10 mouse cellular contexts compared by ENCODE assay signal in the genomic region with DNA sequence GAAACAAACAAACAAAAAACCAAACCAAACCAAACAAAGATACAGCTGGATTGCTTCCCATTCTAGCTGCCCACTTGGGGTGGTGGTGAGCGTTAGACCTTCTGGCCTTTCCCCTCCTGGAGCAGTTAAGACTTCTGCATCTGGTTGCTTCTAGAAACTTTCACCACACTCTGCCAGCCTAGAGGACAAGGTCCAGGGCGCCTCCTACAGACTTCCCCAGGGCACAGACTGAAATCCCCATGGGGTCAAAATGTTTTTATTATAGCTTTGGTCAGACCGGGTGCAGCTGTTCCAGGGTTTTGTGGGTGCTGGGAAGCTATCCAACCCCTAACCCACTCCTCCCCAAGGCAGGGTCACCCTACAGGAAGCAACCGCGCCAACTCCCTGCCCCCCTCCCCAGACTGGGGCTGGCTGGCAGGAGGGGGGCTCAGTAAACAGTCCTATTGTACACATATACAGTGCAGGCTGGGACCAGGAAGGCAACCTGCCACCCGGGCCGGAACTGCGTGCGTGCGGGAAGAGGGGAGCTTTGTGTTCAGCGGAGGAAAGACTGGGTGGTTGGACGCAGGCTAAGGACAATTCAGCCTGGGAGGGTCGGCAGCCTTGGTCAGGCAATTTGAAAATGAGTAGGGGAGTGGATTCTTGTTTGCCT. TPM values are rescaled to one million over a fixed set of nuclear protein-coding genes. Genes with fewer than 3 reads are reported as not detected.
DNase-seq lines count a peak whose midpoint lies in the region; ATAC-seq and TF ChIP-seq lines count a peak whose summit lies in the region.
"Had no signal": no experiment of that assay in that cellular context is flagged by ENCODE, and none has a peak within 500 bp of the region (broad histone marks: within the 10 kb centered on the region; RNA-seq: fewer than 3 reads in every experiment).

No protein-coding gene starts in this region.

- no peak for TF ChIP-seq CTCF in lung, adult 2 months (IDR thresholded peaks at IDR 0.05; ENCODE audit: insufficient read depth, low read length)

- H3K27ac ChIP-seq in intestine, embryonic 15.5 days, result no peak overlapping the region
- no peak overlapping the region for H3K27ac ChIP-seq in neural tube, embryonic 13.5 days (replicated peaks)
- H3K27ac ChIP-seq: embryonic facial prominence, embryonic 12.5 days had no signal

- 0 out of 2 replicates have a peak overlapping the region, but pooled peaks have one; percentile 7 for H3K4me2 ChIP-seq in intestine, embryonic 15.5 days (replicated peaks)
- H3K4me2 ChIP-seq in neural tube, embryonic 13.5 days, result peak overlapping the region; percentile 13; the same call in 1 of the 2 replicates
- H3K4me2 ChIP-seq: embryonic facial prominence, embryonic 12.5 days had no signal

- H3K9me3 ChIP-seq in intestine, embryonic 15.5 days, result no peaks in the 10 kb centered on the region
- H3K9me3 ChIP-seq in neural tube, embryonic 13.5 days, result no peaks in the 10 kb centered on the region
- H3K9me3 ChIP-seq: embryonic facial prominence, embryonic 12.5 days had no signal

- no peaks in the 10 kb centered on the region for H3K4me1 ChIP-seq in lung, adult 2 months (ENCODE audit: control insufficient read depth, insufficient read depth, low read length)
- peaks cover 16% of the 10 kb centered on the region; the same call in 1 of the 2 replicates for H3K4me1 ChIP-seq in intestine, embryonic 15.5 days (replicated peaks)
- peaks cover 46% of the 10 kb centered on the region for H3K4me1 ChIP-seq in neural tube, embryonic 13.5 days (replicated peaks)

- peak; percentile 79 for DNase-seq in heart, adult 11 months
- no peak for DNase-seq in heart, postnatal 25 days (ENCODE audit: low spot score)
- peak; percentile 33 to 50 for DNase-seq in lung, postnatal 4 days
- no peak for DNase-seq in lung, adult 2 months
- DNase-seq in gastrocnemius, adult 18-20 months (ENCODE audit: low spot score), result no peak

- H3K27me3 ChIP-seq in intestine, embryonic 15.5 days (replicated peaks), result peaks cover 22% of the 10 kb centered on the region
- peaks cover 86% of the 10 kb centered on the region for H3K27me3 ChIP-seq in neural tube, embryonic 13.5 days

- no peaks in the 10 kb centered on the region for H3K36me3 ChIP-seq in intestine, embryonic 15.5 days
- no peaks in the 10 kb centered on the region for H3K36me3 ChIP-seq in neural tube, embryonic 13.5 days
- H3K36me3 ChIP-seq: embryonic facial prominence, embryonic 12.5 days had no signal

- ATAC-seq in intestine, embryonic 15.5 days, result peak; percentile 47; the same call in 1 of the 2 replicates
- no peak for ATAC-seq in neural tube, embryonic 13.5 days (ENCODE audit: low read depth)
- no peak for ATAC-seq in inflammation-experienced regulatory T-cells, adult 6 months

- H3K9ac ChIP-seq in intestine, embryonic 15.5 days, result no peak overlapping the region
- no peak overlapping the region for H3K9ac ChIP-seq in neural tube, embryonic 13.5 days
- H3K9ac ChIP-seq: embryonic facial prominence, embryonic 12.5 days had no signal

- intact Hi-C loops in heart, postnatal 25 days (cut with DNase I), result loop anchor here (5.0 kb wide), 1 partner anchor 33 kb away; no protein-coding TSS in a partner anchor

- TF ChIP-seq POLR2A in lung, adult 2 months (IDR thresholded peaks at IDR 0.05; ENCODE audit: borderline replicate concordance, extremely low read depth, low read depth, low read length), result no peak

- no peak overlapping the region for H3K4me3 ChIP-seq in lung, adult 2 months (replicated peaks; ENCODE audit: extremely low read depth, low read depth, low read length)
- no peak overlapping the region for H3K4me3 ChIP-seq in intestine, embryonic 15.5 days (replicated peaks)
- no peak overlapping the region for H3K4me3 ChIP-seq in neural tube, embryonic 13.5 days
- H3K4me3 ChIP-seq: embryonic facial prominence, embryonic 12.5 days had no signal

- 16% methylated on average over 13 of the region's 13 CpGs for WGBS in lung, adult 2 months
- WGBS in intestine, embryonic 15.5 days, result 22% methylated on average over 13 of the region's 13 CpGs
- WGBS in neural tube, embryonic 13.5 days, result 35% methylated on average over 13 of the region's 13 CpGs

RNA-seq across cellular contexts. Expression of a gene that starts 7.3 kb away (rescaled TPM):
- total RNA-seq in heart, postnatal 25 days (2021), result not detected
- 0.22 TPM in 2 replicates for polyA plus RNA-seq in lung, adult 2 months (2012; rRNA removed)
- polyA plus RNA-seq in intestine, embryonic 15.5 days (2015; fragmentation: Nextera tagmentation; extraction: Ambion mirVana), result 4.2 and 4.4 TPM in 2 replicates
- 1.9 and 2.0 TPM in 2 replicates for polyA plus RNA-seq in neural tube, embryonic 13.5 days (2015; fragmentation: Nextera tagmentation; extraction: Ambion mirVana)
- not detected for polyA plus RNA-seq in inflammation-experienced regulatory T-cells, adult 6 months (2017; shearing (Covaris generic))
- not detected for total RNA-seq in gastrocnemius, adult 18-20 months (2021)

RNA-seq across cellular contexts. Expression of a gene that starts 14.2 kb away (rescaled TPM):
- total RNA-seq in heart, postnatal 25 days (2021), result under 1 TPM; 0.44 to 0.50 TPM
- 0.61 and 0.99 TPM in 2 replicates for polyA plus RNA-seq in lung, adult 2 months (2012; rRNA removed)
- 8.7 and 8.9 TPM in 2 replicates for polyA plus RNA-seq in intestine, embryonic 15.5 days (2015; fragmentation: Nextera tagmentation; extraction: Ambion mirVana)
- 1.7 and 2.5 TPM in 2 replicates for polyA plus RNA-seq in neural tube, embryonic 13.5 days (2015; fragmentation: Nextera tagmentation; extraction: Ambion mirVana)
- polyA plus RNA-seq in inflammation-experienced regulatory T-cells, adult 6 months (2017; shearing (Covaris generic)), result 1 to 10 TPM in 1 of 3 experiments, under 1 TPM in 2; 0.56 to 8.2 (median 0.61) TPM
- not detected for total RNA-seq in gastrocnemius, adult 18-20 months (2021)

RNA-seq across cellular contexts. Expression of a gene that starts 38.4 kb away (rescaled TPM):
- total RNA-seq in heart, postnatal 25 days (2021), result under 1 TPM; 0.13 to 0.31 TPM
- polyA plus RNA-seq in lung, adult 2 months (2012; rRNA removed), result 0.15 and 0.24 TPM in 2 replicates
- polyA plus RNA-seq in intestine, embryonic 15.5 days (2015; fragmentation: Nextera tagmentation; extraction: Ambion mirVana), result 0.20 and 0.36 TPM in 2 replicates
- 0.11 and 0.24 TPM in 2 replicates for polyA plus RNA-seq in neural tube, embryonic 13.5 days (2015; fragmentation: Nextera tagmentation; extraction: Ambion mirVana)
- polyA plus RNA-seq in inflammation-experienced regulatory T-cells, adult 6 months (2017; shearing (Covaris generic)), result not detected
- not detected for total RNA-seq in gastrocnemius, adult 18-20 months (2021)

RNA-seq across cellular contexts. Expression of a gene that starts 54.2 kb away (rescaled TPM):
- total RNA-seq in heart, postnatal 25 days (2021), result not detected
- 0.11 and 0.19 TPM in 2 replicates for polyA plus RNA-seq in lung, adult 2 months (2012; rRNA removed)
- not detected in 2 replicates for polyA plus RNA-seq in intestine, embryonic 15.5 days (2015; fragmentation: Nextera tagmentation; extraction: Ambion mirVana)
- not detected in 2 replicates for polyA plus RNA-seq in neural tube, embryonic 13.5 days (2015; fragmentation: Nextera tagmentation; extraction: Ambion mirVana)
- not detected for polyA plus RNA-seq in inflammation-experienced regulatory T-cells, adult 6 months (2017; shearing (Covaris generic))
- total RNA-seq in gastrocnemius, adult 18-20 months (2021), result not detected
- polyA plus RNA-seq: embryonic facial prominence, embryonic 12.5 days; small intestine, adult 2 months had no signal

RNA-seq across cellular contexts. Expression of a gene that starts 58.1 kb away (rescaled TPM):
- total RNA-seq in heart, postnatal 25 days (2021), result not detected
- 1.00 and 1.3 TPM in 2 replicates for polyA plus RNA-seq in lung, adult 2 months (2012; rRNA removed)
- polyA plus RNA-seq in intestine, embryonic 15.5 days (2015; fragmentation: Nextera tagmentation; extraction: Ambion mirVana), result 0.45 and 0.78 TPM in 2 replicates
- polyA plus RNA-seq in neural tube, embryonic 13.5 days (2015; fragmentation: Nextera tagmentation; extraction: Ambion mirVana), result 0.89 and 0.91 TPM in 2 replicates
- not detected for polyA plus RNA-seq in inflammation-experienced regulatory T-cells, adult 6 months (2017; shearing (Covaris generic))
- total RNA-seq in gastrocnemius, adult 18-20 months (2021), result not detected
- polyA plus RNA-seq: small intestine, adult 2 months had no signal

Comparison
In these comparisons a context has a peak if more than half of its experiments do, and no peak if none do; other contexts are left out.
1. DNase-seq: peak in heart, adult 11 months (single experiment) and lung, postnatal 4 days (2 of 2); none in heart, postnatal 25 days (single experiment), lung, adult 2 months (single experiment) and gastrocnemius, adult 18-20 months (single experiment).